Mouse (Mus musculus): ENCODE data around the gene Wbp1. TPM values are rescaled to one million over a fixed set of nuclear protein-coding genes. Genes with fewer than 3 reads are reported as not detected.

Wbp1 gene
- polyA plus RNA-seq (2017; shearing (Covaris generic)), result 67.6 TPM

GRCm38 (mm10) chr6:83120930-83121862, at the start of gene Wbp1:
Gene Wbp1 (minus strand): TSS chr6:83121559.

DNA sequence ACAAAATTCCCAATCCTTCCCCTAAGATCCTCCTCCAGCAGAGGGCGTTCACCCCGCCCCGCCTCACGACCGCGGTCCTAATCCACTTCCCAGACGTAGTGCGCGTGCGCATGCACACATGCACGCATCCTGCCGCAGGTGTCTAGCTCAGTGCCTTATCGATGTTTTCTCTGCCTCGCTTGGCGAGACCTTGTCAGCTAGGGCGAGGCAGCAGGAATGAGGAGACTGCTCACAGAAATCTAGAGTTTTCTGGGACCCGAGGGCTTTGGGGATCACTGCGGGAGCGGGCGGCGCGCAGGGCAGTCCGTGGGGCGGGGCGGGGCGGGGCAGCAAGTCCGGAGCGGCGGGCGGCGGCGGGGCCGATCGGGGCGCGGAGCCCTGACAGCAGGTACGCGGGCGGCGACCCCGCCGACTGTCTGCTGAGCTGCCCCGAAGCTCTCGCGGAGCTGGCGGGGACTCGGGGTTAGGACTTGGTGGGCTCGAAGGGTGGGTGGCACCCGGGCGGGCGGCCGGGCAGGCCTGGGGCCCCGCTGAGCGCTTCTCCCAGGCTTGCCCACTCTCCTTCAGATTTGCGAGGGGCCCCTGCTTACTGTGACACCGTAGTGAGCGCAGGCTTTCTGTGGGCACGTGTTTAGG, 44.4 kb upstream of the Wbp1 start, which contains the start of gene Dctn1:
Gene Dctn1 (plus strand): TSS at position 314 of the 636 bp plus-strand sequence.

GRCm38 (mm10) chr6:83156259-83156684, 34.9 kb upstream of the Wbp1 start, which contains the start of the genes Wdr54 and 1700003E16Rik:
Gene Wdr54 (minus strand): TSS chr6:83156397.
Gene 1700003E16Rik (plus strand): TSS chr6:83156404.

DNA sequence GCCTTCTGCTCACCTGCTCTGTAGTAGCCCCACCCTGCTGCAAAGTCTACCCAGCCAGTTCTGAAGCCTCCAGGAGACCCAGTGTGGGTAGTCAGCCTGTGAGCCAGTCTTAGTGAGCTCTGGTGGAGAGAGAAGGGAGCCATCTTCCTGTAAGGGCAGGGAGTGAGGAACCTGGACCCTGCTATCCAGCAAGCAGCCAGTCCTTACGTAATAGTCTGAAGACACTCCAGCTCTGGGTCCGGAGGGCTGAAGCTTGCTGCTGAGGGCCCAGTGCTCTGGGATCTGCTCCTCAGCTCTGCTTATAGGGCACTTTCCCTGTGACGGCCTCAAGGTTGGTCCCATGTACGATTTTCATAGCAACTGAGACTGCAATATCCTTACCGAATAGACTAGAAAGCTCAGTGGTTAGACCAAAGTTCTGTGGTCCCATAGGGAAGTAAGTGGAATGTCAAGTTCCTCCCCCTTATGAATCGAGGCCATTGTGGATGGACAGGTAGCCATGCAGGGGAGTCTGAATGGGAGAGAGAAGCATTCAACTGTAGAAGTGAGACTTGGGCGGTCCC, 13.7 kb upstream of the Wbp1 start, which contains the start of gene Rtkn:
Gene Rtkn (plus strand): TSS at position 513 of the 563 bp plus-strand sequence.

DNA sequence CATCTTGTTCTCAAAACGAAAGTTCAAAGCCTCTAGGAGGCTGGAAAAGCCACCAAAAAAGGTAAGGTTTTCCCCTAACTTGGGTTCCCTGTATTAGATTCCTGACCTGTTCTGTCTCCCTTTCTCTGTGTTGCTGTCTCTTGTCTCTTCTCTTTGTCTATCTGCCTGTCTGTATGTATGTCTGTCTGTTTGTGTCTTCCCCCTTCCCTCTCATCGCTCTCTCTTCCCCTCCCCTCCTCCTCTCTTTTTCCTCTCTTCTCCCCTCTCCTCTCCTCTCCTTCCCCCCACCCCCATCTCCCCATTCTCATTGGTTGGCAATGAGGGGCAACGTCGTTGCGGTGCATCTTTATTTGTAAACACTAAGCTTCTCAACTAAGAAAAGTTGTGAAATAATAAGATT, 4.0 kb upstream of the Wbp1 start, which contains the start of gene Ino80b:
Gene Ino80b (minus strand): TSS at position 101 of the 400 bp plus-strand sequence.

DNA sequence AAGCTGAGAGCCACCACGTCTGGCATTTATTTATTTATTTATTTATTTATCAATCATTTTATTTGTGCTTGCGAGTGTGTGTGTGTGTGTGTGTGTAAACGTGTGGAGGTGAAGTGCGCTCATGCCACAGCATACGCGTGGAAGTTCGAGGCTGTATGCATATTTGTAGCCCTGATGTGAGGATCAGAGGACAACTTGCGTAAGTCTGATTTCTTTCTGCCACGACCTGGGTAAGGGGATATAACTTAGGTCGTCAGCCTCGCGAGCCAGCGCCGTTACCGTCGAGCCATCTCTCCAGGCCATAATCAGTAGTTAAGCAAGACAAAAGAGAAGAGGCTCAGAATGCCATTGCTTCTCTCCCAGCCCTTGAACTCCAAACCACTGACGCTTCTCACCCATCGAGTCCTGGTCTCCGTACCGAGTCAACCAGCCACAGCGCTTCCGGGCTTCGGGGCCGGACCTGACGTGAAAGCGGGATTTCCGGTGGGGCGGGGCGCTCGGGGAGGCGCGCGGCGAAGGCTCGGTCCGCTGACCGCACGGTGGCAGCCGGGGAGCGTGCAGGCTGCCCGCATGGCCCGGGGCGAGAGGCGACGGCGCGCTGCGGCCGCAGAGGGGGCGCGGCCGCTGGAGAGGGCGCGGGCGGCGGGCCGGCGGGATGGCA, 6.2 kb downstream of the Wbp1 start, which contains the start of gene Mogs:
Gene Mogs (plus strand): TSS at position 486 of the 661 bp plus-strand sequence.

GRCm38 (mm10) chr6:83108762-83109668, 12.3 kb downstream of the Wbp1 start, which contains the start of gene Mrpl53:
Gene Mrpl53 (plus strand): TSS chr6:83109040.

GRCm38 (mm10) chr6:83101316-83101687, 20.1 kb downstream of the Wbp1 start, which contains the start of the genes Ccdc142 and Gm42688:
Gene Ccdc142 (plus strand): TSS chr6:83101601.
Gene Gm42688 (plus strand): TSS chr6:83101617.

GRCm38 (mm10) chr6:83086121-83087035, 35.0 kb downstream of the Wbp1 start, which contains the start of gene Lbx2:
Gene Lbx2 (plus strand): TSS chr6:83086367.

DNA sequence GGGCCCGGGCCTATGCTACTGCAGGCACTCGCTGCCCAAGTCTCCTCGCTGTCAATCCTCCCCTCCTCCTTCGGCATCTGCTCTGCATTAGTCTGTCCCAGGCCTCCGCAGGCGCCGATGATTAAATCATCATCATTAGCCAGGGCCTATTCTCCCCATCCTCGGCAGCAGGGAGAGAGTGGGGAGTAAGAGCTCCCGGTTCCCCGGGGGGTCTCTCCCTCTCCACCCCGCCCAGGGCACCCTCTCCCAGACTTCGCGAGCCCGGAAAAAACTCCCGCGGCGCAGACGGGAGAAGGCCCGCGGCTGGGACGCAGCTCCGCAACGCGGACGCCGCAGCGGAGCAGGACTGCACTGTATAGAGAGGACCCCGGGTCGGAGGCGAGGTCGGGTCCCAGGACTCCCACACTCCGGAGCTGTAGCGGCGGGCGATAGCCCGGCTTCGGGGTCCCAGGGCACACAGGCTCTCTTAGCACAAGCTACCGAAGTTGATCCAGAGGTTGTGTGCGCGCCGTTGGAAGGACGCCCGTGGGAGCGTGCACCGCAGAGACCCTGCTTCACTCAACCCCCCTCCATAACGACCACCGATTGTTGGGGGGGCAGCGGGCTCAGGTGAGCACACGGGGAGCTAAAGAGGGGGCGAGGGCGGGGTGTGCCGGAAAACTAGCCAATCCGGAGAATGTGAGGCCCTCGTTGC, 43.6 kb downstream of the Wbp1 start, which contains the start of gene Pcgf1:
Gene Pcgf1 (plus strand): TSS at position 240 of the 694 bp plus-strand sequence.

DNA sequence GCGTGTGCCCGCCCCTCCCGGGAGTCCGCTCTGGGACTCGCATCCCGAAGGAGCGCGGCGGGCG, 51.3 kb downstream of the Wbp1 start, which contains the start of gene Tlx2:
Gene Tlx2 (minus strand): TSS at position 47 of the 64 bp plus-strand sequence.

Other genes with a start within 250 kb of the Wbp1 start
- gene Sema4f, start 181.8 kb downstream of the Wbp1 start, polyA plus RNA-seq (2017; shearing (Covaris generic)), result 2.9 TPM
- gene M1ap, start 174.7 kb downstream of the Wbp1 start, polyA plus RNA-seq (2017; shearing (Covaris generic)), result 2.2 TPM
- gene Dok1, start 88.1 kb downstream of the Wbp1 start, polyA plus RNA-seq (2017; shearing (Covaris generic)), result 51.6 TPM
- gene Loxl3, start 87.4 kb downstream of the Wbp1 start, polyA plus RNA-seq (2017; shearing (Covaris generic)), result 0.16 TPM
- 371 TPM for gene Aup1, start 67.0 kb downstream of the Wbp1 start, polyA plus RNA-seq (2017; shearing (Covaris generic))
- 70.9 TPM for gene Htra2, start 66.3 kb downstream of the Wbp1 start, polyA plus RNA-seq (2017; shearing (Covaris generic))
- 3.3 TPM for gene Dqx1, start 63.7 kb downstream of the Wbp1 start, polyA plus RNA-seq (2017; shearing (Covaris generic))
- not detected for gene Tlx2, start 51.3 kb downstream of the Wbp1 start, polyA plus RNA-seq (2017; shearing (Covaris generic))
- 42.8 TPM for gene Pcgf1, start 43.7 kb downstream of the Wbp1 start, polyA plus RNA-seq (2017; shearing (Covaris generic))
- not detected for gene Lbx2, start 35.2 kb downstream of the Wbp1 start, polyA plus RNA-seq (2017; shearing (Covaris generic))
- gene Ccdc142, start 20.0 kb downstream of the Wbp1 start, polyA plus RNA-seq (2017; shearing (Covaris generic)), result 4.4 TPM
- 3.9 TPM for gene Gm42688, start 19.9 kb downstream of the Wbp1 start, polyA plus RNA-seq (2017; shearing (Covaris generic))
- 65.3 TPM for gene Mrpl53, start 12.5 kb downstream of the Wbp1 start, polyA plus RNA-seq (2017; shearing (Covaris generic))
- gene Mogs, start 6.1 kb downstream of the Wbp1 start, polyA plus RNA-seq (2017; shearing (Covaris generic)), result 4.5 TPM
- 8.0 TPM for gene Ino80b, start 3.9 kb upstream of the Wbp1 start, polyA plus RNA-seq (2017; shearing (Covaris generic))
- 0.91 TPM for gene Rtkn, start 13.9 kb upstream of the Wbp1 start, polyA plus RNA-seq (2017; shearing (Covaris generic))
- 1.4 TPM for gene Wdr54, start 34.8 kb upstream of the Wbp1 start, polyA plus RNA-seq (2017; shearing (Covaris generic))
- not detected for gene 1700003E16Rik, start 34.8 kb upstream of the Wbp1 start, polyA plus RNA-seq (2017; shearing (Covaris generic))
- 67.1 TPM for gene Dctn1, start 44.4 kb upstream of the Wbp1 start, polyA plus RNA-seq (2017; shearing (Covaris generic))
- 0.94 TPM for gene Slc4a5, start 98.3 kb upstream of the Wbp1 start, polyA plus RNA-seq (2017; shearing (Covaris generic))
- 85.7 TPM for gene Mthfd2, start 204.3 kb upstream of the Wbp1 start, polyA plus RNA-seq (2017; shearing (Covaris generic))
- gene Mob1a, start 204.5 kb upstream of the Wbp1 start, polyA plus RNA-seq (2017; shearing (Covaris generic)), result 67.5 TPM
- gene Bola3, start 227.6 kb upstream of the Wbp1 start, polyA plus RNA-seq (2017; shearing (Covaris generic)), result 41.7 TPM